Mouse (Mus musculus): Measurements from ENCODE around the gene Il34. TPM values are rescaled to one million over a fixed set of nuclear protein-coding genes. Genes with fewer than 3 reads are reported as not detected.
A peak's percentile ranks its signal among the peaks of the same experiment; 100 is the strongest.

The Il34 gene
- total RNA-seq, 1 experiment from 2014 or later, result 9.5 TPM

DNA sequence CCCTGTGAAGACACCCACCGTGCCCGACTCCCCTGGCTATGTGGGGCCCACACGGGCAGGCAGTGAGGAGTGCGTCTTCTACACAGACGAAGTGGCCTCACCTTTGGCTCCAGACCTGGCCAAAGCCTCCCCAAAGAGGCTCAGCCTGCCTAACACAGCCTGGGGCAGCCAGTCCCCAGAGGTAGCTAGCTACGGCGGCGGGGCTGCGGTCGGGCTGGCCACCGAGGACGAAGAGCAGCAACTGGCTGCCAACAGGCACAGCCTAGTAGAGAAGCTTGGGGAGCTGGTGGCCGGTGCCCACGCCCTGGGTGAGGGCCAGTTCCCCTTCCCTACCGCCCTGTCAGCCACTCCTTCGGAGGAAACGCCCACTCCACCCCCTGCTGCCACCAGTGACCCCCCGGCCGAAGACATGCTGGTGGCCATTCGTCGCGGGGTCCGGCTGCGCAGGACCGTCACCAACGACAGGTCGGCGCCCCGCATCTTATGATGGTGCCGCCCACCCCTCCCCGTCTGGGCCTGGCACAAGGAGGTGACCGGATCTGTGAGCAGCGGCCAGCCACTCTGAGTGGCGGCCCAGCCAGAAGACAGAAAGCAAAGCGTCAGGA is 67.0 kb downstream of the Il34 start:
- no peak for DNase-seq

DNA sequence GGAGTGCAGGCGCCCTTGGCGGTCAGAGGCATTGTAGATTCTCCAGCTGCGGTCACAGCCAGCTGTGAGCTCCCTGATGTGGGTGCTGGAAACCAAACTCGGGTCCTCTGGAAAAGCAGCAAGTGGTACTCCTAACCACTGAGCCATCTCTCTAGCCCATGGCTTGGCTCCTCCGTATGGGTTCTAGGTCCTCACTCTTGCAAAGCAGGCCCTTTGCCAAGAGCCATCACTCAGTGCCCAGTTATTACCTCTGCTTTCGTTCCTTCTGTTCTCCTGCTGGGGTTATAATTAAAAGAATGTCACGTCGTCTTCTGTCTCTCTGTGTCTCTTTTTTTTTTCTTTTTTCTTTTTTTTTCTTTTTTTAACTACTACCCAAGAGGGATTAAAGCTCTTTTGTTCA is 72.7 kb downstream of the Il34 start:
- DNase-seq, result no peak

DNA sequence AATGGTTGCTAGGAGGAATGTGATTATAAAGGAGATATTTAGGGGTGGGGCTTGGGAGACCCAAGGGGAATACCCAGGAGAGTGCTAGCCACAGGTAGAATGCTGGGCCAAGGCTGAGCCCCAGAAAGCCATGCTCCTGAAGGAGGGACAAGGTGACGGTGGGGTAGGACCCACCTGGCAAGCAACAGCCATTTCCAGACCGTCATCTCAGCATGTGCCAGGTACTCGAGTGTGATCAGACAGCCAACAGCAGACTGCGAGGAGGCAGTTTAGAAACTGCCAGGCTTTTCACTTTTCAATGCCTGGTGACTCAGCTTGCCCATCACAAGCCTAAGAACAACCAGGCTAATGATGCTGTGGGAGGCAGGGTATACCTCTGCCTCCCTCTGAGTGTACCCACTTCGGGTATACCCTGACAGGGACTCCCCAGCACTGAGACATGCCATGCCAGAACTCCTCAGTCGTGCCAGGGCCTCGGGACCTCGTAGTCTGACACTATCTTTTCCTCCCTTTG is 74.3 kb downstream of the Il34 start:
- DNase-seq, result no peak

DNA sequence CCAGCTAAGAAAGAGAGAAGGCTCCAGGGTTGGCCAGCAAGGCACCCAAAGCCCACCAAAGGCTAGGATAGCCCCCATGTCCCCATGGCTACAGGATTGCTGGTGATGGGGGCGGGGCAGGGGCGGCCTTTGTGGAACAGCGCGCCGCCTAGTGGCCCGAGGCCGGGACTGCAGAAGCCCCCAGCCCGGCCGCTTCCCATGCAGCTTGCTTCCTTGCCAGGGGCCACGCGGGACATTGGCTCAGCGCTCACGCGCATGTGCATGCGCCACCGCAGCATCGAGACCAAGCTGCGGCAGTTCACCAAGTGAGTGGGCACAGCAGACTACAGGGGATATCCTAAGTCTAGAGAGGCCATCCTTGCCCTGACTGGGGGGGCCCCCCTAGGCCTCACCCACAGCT is 78.8 kb downstream of the Il34 start:
- DNase-seq, result peak; percentile 77

DNA sequence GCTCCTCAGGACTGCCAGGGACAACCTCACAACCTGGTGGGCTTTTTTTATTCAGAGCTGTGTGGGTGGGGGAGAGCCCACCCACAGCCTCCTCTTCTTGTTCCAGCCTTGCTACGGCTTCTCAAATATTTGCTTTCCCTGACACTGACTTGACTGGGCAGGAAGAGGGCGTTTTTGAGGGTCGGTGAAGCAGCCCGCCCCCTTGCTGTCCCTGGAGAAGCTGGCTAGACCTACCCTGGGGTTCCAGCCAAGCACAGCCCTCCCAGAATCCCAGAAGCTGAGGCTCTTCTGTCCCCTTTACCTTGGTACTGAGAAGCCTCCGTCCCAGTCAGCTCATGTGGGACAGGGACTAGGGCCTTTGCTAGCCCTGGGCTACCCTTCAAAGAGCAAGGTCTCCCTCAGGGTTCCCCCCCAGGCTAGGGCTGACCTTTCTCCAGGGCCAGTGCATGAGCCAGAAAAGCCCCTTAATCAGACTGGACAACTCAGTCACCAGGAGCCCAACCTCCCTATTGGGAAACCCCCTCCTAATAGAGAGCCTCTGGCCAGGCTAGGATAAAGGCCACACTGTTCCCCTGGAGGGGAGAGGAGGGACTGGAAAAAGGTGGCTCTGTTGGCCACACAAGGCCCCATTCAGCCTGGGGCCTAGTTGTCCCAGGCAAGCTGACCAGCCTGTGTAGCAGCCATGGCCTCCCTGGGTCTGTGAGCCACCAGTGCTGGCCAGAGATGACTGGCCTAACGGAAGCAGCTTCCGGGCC is 80.5 kb downstream of the Il34 start:
- peak; percentile 50 for DNase-seq

DNA sequence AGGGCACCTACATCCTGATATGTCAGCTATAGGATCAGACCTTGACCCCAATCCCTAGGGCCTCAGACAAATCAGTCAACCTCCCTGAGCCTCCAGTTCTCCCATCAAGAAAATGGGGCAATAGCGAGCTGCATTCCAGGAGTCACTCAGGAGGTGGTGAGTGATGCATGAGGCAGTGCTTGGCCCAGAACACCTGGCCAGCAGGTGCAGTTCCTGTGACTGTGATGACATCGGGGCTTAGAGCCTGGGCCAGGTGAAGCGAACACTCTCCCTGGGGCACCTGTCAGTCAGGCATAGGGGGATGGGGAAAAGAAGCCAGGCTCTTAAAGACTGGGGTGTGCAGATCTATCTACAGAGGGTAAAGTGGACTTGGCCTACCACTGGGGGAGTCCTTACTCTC is 81.2 kb downstream of the Il34 start:
- no peak for DNase-seq

DNA sequence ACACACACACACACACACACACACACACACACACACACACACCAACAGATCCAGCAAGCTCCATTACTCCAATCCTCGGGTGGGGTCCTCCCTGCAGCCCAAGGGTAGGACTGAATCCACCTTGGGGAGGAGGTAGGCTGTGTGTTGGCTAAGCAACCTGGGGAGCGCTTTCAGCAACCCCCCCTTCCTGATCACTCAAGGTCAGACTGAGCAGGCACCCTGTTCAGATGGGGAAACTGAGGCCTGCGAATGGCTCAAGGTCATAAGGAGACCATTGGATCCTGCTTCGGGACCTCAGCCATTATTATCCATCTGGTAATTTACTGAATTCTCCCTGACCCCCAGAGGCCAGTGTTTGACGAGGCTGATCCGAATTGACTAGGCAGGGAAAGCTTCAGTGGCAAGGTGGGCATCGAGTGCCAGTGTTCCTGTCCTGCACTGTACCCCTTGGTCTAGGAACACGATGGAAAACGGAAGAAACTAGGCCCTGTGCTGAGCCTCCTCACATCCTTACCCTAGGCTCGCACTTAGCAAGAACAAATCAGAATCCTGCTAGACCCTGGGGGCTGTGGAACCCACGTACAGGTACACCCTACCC is 83.2 kb downstream of the Il34 start:
- no peak for DNase-seq

DNA sequence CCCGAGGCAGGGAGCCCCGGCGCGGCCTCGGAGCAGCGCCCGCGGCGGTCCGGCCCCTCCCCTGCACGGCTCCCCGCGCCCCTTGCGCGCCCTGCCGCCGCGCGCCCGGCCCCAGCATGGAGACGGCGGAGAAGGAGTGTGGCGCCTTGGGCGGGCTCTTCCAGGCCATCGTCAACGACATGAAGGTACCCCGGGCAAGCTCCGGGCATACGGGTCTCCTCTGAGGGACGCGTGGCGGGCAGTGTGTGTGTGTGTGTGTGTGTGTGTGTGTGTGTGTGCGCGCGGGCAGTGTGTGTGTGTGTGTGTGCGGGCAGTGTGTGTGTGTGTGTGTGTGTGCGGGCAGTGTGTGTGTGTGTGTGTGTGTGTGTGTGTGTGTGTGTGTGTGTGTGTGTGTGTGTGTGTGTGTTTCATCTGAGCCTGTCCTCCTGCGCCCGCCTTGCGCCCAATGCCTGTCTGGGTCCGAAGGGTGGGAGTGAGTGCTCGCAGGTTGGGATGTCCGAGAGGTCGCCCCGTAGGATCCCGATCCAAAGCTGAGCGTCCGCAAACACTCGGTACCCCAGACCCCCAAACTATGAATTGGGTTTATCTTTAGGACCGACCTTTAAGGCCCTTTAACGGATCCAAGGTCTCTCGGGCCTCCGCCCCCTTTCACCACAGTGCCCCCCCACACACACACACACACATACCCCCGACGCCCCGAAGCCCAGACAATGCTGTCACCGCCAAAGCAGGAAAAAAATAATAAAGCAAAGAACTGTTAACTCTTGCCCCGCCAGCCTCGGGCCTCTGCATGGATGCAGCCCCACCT is 83.9 kb downstream of the Il34 start:
- peak; percentile 76 for DNase-seq

DNA sequence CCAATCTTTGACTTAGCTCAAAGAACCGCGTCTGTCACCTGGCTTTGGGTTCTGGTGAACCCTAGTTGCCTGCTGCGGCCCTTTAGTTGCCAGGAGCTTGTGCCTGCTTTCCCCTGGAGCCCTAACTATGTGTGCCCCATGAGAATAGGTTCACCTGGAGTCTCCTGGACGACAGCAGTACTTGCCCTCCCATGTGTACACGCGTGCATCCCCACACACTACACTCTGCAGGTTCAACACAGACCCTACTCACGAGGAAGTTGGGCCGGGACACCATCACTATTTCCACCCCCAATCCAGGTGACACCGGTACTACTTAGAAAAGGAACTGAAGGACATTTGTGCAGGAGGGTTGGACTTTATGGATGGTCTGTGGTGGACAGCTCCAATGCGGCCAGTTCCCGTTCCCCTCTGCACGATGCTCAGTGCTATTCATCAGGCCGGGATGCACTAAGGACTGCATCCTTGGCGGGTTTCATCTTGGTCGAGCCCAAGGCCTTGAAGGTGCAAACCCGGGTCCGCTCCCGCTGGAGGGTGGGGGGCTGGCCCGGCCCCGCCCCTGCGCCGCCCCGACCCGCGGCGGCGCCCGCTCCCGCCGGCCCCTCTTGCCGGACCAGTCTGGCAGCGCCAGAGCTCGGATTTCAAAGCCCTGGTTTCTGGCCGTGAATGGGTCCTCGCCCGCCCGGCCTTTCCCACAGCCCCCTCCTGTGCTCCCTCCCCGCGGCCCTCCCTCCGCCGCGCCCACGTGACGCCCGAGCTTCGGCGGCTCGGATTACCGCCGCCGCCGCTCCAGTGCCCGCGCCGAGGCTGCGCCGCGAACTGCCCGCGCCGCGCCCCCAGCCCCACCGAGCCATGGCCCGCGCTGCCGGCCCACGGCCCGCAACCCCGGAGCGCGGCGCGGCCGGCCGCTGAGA is 84.8 kb downstream of the Il34 start, which contains the start of gene Mtss1l:
TSS of gene Mtss1l (plus strand) at position 792 of the 914 bp plus-strand sequence.
- DNase-seq, result peak; percentile 93

DNA sequence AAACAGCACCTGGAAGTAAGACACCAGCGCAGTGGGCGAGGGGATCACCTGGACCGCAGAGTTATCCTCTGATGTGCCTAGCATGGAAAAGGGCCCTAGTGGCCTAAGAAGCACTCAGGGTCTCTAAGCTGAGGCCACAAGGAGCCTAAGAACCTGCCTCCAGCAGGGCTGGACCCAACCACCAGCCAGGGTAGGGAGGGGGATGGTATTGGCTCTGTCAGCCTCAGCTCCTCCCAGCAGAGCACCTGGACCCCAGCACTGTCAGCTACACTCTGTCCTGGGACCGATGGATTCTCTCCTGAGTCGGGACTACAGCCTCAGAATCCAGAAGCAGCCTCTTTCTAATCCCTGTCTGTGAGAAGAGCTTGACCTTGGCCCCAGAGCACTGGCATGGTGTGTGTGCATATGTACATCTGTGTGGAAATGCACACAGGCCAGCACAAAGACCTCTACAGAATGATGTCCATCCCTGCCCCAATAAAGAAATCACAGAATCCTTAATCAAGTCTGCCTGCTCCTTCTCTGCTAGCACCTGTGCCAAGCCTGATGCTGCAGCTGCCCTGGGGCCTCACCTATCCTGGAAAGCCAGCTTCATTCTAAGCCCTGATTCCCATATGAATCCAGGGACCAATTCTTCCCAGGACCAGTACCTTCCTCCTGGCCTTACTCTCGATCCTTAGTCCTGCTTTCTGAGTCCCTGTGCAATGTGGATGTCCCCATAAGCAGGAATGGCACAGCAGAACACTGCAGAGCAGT is 85.6 kb downstream of the Il34 start:
- no peak for DNase-seq

DNA sequence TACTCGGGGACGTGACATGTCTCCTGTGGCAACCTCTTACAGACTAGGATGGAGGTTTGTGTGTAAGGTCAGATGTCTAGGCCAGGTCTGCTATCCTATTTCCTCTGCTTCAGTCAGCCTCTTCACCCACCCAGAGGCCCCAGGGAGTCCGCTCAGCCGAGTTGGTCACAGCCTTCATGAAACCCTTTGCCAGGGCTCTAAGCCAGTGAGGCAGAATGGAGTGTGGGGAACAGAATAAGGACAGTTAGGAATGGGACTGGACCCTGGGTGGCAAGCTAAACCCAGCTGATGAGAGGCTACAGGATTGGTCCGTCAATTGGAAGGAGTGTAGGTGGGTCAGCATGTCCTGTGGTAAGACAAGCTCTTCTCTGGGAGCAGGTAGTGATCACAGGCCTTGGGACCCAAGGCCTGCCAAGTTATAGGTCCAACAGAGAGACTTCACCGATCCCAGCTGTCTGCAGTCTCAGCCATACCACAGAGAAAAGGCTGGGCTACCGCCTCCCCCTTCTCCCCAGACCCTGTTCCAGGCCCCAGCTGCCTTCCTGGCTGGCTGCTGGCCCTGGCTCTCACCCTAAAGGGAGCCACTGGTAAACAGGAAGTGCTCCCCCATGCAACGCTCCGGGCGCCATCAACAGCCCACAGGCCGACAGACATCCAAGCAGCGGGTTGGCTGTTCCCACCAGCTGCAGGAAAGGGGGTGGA is 86.6 kb downstream of the Il34 start:
- DNase-seq, result peak; percentile 66

DNA sequence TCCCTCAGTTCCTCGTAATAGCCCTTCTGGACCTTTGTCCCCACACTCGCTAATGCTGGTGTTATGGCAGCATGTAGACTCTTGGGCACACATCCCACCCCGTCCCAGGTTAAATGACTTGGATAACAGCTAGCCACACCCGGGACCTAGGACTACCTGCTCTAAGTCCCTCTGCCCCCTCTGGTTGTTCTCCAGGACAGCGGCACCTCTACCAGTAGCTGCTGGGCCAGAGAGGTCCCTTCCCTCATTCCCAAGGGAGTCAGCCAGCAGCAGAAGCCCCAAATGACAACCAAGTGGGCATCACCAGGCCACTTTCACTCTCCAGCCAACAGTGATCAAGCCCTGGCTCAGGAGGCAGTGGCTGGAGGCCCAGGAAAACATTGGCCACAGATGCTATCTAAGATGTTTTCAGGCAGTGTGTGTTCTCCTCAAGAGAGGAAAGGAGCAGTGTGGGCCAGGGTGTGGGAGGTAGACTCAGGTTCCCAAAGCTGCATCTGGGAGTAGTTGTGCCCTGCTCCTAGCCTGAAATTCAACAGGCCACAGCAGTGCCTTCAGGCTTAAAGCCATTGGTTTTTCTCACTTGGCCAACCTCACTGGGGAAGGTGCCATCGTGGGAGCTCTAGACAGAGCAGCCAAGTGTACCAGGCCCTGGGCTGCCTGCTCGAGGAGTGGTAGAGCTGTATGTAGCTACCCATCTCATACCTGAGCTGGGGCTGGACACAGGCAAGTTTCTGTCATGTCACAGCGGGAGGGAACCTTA is 87.3 kb downstream of the Il34 start:
- DNase-seq, result no peak

DNA sequence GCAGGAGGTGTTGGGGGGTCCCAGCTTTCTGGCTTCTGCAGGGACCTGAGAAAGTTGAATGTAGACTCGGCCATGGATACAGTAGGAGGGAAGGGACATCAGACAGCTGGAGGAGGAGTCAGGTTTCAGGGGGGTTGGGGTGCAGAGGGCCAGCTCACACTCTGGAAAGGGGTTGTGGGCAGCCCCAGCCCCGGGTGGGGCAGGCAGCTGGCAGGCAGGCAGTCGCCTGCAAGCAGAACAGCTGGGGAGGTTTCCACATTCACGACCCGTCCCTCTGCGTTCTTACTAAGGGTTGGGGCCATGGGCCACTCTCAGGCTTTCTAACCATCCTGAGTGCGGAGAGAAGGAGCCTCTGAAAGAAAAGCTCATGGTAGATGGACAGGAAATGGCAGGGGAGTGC is 88.6 kb downstream of the Il34 start:
- DNase-seq, result no peak

DNA sequence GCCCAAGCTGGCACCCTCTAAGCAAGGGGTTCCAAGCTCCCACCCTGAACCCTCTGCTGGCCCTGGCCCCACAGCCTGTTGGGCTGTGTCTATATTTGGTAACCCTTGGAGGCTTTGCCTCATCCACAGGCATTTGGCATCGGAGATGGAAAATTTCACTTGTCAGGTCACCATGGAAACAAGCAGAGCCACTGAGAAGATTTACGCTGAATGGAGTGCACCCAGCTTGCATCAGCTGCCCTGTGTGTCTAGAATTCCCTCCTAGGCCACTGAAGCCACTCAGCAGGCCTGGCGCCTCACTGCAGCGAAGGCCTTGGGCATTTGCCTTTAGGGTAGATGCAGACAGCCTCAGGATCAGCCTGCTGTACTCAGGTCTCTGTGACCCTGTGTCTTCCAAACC is 89.6 kb downstream of the Il34 start:
- peak; percentile 78 for DNase-seq

DNA sequence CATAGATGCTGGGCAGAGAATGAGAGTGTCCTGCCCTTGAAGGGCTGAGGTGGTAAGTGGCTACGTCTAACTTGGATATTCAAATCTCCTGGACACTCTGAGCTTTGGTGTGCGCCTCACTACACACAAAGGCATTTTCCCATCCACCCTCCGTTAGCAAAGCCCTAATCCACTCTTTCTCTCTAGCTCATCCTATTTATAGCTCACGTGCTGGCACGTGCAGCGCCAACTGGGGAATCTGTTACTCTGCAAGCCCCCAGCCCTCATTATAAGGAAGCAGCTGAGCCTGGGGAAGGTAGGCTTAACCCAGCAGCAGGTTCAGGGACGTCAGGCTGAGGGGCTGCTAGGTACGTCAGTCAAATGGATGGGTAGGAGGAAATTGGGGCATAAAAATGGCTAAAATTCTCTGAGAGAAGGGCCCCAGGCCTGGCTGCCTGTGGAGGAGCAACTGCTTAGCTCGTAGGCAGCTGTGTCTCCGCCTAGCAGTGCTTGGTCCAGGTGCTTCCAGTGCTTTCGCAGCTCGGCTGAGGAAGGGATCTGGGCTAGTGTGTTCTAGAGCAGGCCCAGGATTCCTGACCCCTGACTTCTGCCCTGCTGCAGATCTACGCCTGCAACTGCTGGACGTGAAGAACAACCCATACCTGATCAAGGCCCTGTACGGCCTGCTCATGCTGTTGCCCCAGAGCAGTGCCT is 90.8 kb downstream of the Il34 start:
- no peak for DNase-seq

DNA sequence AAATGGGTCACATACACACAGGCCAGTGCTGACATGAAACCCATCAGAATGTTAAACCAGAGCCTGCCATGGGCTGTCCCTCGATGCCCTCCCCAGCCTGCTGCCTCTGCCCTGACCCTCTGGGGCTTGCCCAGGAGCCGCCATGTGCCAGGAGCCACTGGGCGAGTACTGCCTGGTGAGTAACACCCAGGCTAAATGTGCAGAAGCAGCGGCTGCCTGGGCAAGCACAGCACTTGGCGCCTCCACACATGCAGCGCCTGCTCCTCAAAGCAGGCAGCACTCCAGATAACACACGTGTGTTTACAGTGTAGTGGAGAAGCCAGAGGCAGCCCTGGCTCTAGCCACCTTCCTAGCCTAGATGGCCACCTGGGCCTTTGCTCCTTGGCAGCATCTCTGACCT is 92.7 kb downstream of the Il34 start:
- DNase-seq, result no peak

DNA sequence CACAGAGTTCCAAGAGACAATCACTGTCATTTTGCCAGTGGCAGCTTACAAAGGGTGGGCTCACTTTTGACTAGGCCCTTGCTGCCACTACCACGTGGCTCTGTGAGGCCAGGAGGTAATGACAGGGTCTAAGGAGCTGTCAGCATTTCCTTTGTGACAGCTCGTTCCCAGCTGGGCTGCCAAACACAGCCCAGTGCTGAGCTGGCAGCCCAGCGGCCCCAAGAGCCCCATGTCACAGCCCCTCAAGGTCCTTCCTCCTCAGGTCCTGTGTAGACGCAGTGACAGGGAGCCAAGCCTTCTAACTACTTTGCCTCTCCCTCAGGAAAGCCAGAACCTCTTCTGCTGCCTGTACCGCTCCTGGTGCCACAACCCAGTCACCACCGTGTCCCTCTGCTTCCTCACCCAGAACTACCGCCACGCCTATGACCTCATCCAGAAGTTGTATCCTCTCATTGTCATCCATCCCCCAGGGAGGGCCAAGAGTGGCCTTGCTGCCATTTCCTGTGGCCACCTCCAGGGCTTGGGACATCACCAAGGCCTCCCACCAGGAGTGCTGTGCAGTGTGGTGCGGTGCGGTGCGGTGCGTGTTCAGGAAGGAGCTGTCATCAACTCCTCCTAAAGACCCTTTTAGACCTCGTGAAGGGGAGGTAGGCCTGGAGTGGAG is 94.3 kb downstream of the Il34 start:
- DNase-seq, result peak; percentile 61

DNA sequence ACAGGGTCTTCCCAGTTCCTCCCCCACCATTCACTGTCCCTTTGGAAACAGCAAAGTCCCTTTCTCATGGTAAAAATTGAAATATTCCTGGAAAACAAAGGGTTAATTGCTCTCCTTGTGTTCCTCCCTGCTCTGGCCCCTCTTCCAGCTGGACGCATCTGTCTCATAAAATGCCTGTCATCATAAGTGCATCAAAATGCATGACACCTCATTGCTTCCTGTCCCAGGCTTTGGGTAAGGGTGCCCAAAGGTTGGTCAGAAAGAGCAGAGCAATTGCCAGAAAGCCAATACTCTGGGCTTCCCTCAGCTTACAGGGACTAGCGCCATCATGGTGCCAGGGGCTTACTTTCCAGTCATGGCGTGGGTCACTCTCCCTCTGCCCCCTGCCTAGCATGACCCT is 95.1 kb downstream of the Il34 start:
- no peak for DNase-seq
